Mouse (Mus musculus) spleen, adult 18-20 months (tissue): Measurements from ENCODE around the gene Tube1.

Source experiments
- DNase-seq, 2 experiments: peaks; one replicate each; pipeline ENCODE4 v3.0.0; 2022; ENCODE audit warnings: mixed read lengths in 2 of 2

Tube1 gene

DNA sequence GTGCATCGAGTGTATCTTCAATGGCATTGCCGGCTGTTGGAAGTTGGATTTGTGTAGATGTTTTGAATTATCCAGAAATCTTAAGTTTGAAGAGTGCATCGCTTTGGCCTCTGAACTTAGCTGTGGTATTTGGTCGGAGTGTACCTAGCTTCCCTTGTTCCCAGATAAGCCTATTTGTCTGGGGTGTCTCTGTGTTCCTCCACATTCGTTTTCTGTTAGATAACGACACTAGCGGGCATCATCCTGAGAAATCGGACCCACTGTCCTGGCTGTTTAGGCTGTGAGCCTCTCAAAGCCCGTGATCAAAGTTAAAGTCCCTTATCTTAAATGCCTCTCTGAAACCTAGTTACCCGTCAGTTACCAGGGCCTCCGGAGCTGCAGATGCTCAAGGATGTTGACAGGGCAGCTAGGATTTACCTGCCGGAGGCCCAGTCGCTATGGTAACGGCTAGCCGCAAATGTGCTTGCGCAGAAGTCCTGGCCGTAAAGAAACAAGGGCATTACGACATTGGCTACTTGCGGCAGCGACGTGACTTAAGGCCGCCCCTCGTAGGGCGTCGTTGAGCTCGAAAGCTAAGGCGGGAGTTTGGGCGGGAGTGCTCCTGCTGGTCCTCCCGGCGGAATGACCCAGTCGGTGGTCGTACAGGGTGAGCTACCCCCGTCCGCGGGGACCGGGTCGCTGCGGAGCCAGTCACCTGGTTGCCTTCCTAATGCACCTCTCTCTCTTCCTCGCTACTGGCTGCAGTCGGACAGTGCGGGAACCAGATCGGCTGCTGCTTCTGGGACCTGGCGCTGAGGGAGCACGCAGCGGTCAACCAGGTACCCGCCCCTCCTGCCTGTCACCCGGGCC lies at the start of gene Tube1, which contains the start of gene Fam229b:
Tube1 (plus strand) TSS at position 515 of the 849 bp plus-strand sequence.
Fam229b (minus strand) TSS at position 453 of the 849 bp plus-strand sequence.
- DNase-seq, result peak; percentile 74 to 75

DNA sequence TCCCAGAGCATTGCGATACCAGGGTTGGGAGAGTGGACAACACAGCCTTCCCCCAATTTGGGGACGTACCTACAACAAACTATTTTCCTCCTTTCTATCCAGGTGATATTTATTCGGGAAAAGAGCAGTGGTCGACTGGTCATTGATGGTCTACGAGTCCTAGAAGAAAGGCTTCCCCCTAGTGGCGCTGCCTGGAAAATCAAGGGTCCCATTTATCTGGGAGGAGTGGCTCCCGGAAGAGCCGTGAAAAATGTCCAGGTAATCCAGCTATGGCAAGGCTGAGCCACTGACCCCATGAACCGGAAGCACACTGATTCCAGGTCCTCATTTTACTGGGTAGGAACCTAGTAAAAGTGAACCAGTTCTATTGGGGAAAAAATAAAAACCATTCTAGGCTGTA lies 36.8 kb upstream of the Tube1 start:
- no peak for DNase-seq

DNA sequence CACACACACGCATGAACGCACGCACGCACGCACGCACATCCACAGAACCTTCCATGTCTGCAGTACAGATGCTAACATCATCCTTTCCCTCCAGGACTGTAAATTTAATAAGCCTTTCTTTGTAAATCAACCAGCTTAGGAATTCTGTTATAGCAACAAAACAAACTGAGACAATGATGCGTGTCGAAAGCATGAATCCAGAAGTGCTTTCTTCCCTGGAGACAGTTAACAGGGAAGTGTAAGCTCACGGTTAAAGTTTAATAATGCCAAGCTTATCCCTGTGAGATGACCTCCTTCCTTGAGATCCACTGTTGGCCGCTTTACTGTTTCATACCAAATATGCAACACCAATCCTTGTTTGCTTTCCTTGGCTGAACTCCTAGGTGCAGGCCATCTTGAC lies 35.0 kb upstream of the Tube1 start:
- DNase-seq, result no peak

DNA sequence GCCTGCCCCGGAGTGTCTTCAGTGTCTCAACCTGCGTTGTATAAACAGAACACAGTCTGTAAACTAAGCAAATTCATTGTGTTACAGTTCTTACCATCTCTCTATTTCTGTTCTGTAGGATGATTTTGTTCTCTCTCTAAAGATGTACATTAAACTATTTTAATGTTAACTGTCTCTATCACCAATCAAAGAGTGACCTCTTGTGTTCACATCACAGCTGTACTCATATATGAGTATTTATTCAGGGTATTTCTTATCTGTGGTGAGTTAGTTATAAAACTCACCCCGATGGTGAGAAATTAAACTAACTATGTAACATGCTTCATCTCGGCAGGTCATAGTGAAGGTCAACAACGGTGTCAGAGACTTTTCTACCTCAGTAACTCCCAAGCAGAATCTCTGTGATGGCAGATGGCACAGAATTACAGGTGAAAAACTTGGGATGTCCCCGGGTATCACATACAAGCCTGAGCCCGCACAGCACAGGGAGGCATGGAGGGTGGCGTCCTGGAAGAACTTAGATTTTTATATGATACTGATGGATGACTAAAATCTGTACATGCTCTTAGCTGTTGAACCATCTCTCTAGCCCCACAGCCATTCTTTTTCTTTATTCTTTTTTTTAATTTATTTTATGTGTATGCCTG lies 28.9 kb upstream of the Tube1 start:
- DNase-seq, result no peak

DNA sequence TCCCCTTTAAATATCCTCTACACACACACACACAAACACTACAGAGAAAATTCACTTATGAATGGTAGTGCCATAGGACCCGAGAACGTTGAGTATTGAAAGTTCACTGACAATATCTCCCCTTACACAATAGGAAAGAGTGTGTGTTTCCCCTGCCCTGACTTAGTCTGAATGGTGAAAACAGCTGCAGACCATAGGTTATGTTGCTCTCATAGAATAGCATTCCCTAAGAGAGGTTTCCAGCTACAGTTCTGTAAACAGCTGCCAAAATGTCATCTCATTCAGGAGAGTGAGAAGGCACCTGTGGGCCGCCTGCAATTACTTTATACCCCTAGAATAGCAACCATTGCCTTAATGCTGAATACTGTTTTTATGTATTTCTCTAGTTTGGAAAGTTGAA lies 27.4 kb upstream of the Tube1 start:
- DNase-seq, result no peak

DNA sequence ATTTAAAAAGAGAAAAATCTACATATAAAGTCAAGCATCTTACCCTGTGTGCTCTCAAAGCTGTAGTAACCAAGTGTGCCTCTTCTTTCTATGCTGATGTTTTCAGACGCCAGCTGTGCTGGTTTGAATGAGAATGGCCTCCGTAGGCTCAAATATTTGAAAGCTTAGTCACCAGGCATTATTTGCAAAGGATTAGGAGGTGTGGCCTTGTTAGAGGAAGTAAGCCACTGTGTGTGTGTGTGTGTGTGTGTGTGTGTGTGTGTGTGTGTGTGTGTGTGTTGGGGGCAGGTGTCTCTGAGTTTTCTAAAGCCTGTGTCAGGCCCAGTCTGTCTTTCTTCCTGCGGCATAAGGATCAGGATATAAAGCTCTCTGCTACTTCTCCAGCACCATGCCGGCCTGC lies 26.8 kb upstream of the Tube1 start:
- no peak for DNase-seq

DNA sequence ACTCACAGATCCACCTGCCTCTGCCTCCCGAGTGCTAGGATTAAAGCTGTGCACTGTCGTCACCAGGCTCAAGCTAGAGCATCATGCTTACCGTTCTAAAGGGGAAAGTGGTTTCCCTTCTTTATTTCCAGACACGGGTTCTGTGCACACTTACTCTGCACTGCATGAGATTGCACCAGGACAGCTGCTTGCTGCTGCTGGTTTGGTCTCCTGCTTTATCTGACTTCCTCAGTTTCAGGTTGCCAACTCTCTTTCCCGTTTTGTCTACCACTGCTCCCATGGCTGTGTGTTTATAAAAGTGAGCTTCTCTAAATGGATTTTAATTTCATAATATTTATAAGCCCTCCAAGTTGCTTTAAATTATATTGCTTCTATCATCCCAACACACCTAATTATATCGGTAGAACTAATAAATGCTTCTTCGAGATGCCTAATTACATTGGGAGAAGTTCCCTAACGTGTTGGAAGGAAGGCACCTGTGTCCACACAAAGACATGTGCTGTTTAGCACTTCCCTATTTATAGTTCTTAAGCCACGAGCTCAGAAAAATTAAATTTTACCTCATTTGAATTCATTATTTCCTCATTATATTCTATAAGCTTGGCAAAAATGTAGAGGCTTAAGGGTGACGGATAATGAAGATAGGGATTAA lies 24.8 kb upstream of the Tube1 start:
- no peak for DNase-seq

DNA sequence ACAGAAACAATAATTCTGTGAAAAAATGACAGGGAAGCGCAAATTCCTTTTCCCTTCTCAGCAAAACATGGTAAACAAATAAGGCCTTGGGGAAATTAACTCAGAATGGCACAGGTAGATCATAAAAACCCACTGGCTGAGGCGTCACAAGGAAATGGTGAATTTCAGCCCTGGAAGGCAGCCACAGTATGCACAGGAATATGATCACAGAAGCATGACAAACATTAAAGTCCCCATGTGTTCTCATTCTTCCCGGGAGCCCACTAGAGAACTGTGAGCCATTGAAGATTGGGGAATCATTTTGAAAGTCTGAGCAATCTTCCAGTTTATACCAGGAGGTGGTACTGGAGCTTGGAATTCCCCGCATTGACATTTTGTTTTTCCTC lies 24.3 kb upstream of the Tube1 start:
- no peak for DNase-seq

DNA sequence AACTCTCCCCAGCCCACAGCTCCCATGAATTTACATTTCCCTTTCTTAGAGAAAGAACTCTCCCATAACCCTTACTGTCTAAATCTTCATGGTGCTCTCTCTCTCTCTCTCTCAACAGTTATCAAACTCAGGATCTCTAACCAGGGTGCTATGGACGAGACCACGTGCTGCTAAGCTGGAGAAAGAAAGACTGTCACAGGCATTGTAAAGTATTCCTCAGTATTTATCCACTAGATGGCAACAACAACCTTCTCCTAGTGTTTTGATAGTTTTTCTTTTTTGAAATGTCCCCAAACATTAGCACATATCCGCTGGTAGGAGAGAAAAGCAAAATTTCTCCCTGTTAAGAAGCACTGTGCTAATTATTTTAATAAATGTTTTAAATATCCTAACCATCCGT lies 12.4 kb upstream of the Tube1 start:
- no peak for DNase-seq

DNA sequence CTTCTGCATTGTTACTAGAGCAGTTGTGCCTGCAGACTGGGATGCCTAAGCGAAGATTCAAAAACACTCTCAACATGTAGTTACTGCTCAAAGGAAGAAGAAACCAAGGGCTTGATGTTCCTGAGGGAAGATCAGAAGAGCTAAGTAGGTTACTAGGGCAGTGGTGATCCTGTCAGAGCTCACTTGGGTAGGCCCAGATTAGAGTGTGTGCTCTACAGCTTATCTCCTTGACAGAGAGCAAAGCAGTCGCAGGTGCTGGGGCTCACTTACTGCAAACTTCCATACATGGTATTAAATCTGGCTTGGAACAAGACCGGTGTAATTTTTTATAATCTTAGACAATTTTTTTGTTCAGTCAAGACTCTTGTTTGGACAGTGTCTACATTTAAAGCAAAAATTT lies 4.0 kb downstream of the Tube1 start:
- DNase-seq, result no peak

DNA sequence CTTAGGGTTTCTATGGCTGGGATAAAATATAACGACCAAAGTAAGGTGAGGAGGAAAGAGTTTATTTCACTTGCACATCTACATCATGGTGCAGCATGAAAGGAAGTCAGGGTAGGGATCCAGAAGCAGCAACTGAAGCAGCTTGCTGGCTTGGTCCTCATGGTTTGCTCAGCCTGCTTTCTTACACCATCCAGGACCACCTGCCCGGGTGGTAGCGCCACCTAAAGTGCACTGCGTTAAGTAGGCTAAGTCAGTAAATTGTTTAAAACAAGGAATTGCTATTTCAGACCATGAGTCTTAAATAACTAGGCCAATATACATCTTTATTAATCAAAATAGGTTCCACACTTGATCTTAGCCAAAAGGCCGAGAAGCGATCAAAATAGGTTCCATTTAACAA lies 5.0 kb downstream of the Tube1 start:
- no peak for DNase-seq

DNA sequence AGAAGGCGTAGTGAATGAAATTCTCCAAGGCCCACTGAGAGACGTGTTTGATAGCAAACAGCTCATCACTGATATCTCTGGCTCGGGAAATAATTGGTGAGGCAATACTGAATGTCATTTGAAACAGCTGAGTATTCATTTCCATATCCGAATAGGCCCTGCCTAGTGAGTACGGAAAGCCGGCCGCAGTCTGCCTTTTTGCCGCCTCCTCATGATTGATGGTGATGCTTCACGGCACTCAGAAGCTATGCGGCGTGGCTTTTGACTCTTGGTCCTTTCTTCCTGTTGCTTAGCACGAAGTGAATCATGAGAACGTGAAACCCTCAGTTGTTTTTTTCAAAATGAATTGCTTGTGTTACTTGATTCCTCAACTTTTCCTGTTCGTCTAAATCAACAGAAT lies 7.1 kb downstream of the Tube1 start:
- no peak for DNase-seq

DNA sequence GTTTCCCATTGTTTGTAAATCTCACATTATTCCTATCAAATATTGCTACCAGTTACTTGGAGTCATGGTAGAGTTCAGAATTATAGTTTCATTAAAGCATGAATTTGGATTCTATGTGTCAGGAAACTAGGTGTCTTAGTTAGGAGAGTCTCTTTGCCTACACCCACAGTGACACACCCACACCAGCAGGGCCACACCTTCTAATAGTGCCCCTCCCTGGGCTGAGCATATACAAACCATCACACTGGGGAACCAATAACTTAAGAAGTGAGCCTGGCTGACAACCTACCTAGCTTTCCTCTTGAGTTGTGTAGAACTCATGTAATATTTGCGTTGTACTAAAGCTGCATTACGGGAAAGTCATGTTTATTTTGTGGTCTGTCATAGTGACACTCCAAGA lies 7.6 kb downstream of the Tube1 start:
- DNase-seq, result no peak

DNA sequence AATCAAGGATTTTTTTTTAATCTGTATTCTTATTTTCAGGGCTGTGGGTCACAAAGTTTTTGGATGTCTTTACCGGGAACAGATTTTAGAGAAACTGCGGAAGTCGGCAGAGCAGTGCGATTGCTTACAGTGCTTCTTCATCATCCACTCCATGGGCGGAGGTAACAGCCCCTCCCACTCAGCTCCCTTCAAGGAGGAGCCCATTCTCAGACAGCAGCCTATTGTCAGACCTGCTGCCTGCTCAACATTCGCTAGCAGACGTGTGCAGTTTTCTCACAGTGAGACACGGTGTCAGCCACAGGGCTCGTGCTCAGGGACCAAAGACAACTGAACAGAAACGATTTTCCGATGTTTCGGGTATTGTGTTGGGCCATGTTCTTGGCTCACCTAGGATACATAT lies 8.4 kb downstream of the Tube1 start:
- no peak for DNase-seq

DNA sequence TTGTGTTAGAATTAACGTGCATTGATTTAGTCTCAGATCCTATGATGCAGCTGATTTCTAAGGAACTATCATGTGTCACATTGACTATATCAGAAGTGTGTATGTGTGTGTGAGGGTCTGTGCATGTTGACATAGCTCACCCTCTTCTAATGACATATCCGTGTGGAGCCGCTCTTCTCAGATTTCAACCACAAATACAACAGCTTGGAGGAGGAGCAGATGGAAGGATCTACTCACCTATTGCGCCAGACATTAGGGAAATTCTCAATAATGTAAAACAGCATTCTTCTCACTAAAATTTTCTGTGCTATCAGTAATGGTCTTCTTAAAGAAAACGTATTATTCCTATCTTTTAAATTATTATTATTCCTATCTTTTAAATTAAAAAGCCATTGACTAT lies 22.9 kb downstream of the Tube1 start:
- no peak for DNase-seq

DNA sequence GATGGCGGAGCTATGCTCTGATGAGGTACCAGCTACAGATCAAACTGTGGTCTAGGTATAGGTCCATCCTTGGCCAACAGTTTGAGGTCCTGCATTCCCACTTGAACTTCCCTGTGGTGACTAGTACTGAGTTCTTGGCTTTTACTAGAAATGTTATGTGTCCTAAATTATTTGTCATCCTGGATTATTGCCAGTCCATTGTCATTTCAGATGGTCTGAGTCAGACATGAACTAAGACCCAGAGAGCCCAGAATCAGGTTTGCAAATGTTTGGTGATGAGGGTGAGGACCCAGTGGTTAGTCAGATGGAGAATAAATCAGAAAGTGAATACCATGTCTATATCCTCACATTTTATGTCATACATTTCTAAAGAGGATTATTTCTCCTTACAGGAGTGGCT lies 23.5 kb downstream of the Tube1 start:
- DNase-seq, result no peak

DNA sequence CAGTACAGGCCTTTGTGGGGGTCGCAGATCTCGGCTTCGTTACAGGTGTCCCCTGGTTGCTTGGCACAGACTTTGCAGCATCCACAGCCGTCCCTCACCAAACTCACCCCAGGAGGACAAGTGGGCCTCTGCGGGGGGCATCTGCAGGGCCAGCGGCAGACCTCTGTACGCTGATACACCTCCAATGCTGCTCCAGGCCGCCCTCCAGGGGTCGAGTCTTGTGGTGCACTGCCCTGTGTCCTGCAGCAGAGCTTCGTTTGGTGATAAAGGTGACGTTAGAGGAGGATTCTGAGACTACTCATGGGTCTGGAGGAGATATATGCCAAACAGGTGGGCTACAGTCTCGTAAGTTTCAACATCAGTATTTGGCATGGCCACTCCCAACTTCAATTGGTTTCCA lies 24.5 kb downstream of the Tube1 start:
- no peak for DNase-seq

DNA sequence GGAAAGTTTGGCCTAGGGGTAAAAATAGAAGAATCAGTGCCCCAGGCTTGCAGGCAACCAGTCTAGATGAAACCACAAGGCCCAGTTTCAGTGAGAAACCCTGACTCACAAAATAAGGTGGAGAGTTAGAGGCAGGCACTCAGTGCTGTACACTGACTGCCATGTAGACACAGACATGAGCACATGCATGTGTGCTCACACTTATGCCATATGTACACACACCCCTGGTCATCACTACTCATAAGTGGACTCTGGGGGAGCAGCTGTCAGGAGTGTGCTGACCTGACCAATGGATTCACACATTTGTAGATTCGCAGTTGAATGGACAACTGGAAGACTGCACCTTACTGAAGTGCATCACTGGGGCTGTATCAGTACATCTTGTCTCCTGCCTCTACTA lies 27.6 kb downstream of the Tube1 start:
- DNase-seq, result no peak

DNA sequence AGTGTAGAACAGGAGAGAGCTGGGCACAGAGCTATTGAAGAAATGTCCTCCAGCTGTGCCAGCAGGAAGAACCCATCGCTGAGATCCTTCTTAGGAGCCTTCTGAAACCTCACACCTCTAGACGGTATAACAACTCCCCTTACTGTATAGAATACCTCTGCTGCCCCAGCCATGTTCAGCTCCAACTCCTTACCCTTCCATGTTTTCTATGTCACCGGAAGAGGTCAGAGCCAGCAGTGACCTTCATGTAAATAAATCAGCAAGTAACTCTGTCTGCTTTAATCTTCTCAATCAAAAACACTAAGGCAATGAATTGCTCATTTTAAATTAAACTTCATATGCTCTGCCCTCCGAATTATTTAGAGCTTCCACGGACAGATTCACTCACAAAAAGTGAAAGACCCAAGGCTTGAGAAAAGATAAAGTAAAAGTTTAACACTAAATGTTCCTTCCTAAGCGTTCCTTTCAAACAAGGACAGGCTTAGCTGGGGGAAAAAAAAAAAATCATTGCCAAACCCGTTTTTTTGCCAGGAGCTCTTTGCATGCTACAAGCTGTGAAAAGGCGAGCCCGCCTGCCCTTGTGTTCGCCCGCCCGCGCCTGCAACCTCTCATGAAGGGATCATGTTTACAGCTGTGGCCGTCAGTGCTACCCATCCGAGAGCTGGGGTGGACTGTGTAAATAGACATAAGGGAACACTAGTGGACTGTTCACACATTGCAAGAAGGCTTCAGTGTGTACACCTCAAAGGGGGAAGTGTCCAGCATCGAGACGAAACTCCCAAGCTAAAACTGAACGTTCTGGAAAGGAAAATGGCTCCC lies 29.1 kb downstream of the Tube1 start:
- no peak for DNase-seq

DNA sequence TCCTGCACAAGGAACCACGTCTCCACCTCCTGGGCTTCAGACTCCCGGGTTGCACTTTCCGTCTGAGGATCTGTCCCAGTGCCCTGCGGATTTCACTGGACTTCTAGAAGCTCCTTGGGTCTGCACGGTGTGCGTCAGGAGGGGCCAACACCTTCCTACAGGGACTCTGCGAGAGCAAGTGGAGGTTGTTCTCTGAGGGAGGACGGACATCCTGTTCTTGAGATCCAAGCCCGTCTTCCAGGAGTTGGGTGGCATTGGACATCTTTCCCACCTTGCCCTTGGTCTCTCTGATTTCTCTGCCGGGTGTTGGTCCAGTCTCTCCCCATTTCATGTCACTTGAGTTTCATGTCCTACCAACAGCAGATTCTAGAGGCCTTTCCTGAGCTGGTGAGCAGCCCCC lies 29.9 kb downstream of the Tube1 start, which contains the start of gene Ccn6:
Ccn6 (minus strand) TSS at position 101 of the 400 bp plus-strand sequence.
- DNase-seq, result no peak

DNA sequence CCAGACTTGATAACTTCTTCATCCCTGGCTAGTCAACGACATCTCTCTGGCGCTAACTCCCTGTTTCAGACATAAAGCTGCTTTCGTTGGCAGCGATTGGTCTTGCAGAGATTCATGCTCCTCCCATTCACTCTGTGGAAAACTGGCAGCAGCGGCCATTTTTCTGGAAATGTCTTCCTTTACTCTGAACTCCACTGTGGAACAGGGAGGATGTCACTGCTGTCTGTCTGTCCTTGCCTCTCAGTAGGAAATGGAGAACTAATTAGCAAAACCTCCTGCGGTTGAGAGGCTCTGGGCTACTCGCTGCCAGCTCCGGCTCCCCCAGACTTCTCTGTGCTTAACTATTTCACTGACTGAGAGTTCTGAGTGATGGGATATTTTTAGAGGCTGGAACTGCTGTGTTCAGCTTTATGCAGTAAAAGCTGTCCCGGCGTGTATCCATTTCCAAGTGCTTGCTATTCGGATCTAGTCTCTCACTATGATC lies 31.9 kb downstream of the Tube1 start:
- DNase-seq, result no peak

DNA sequence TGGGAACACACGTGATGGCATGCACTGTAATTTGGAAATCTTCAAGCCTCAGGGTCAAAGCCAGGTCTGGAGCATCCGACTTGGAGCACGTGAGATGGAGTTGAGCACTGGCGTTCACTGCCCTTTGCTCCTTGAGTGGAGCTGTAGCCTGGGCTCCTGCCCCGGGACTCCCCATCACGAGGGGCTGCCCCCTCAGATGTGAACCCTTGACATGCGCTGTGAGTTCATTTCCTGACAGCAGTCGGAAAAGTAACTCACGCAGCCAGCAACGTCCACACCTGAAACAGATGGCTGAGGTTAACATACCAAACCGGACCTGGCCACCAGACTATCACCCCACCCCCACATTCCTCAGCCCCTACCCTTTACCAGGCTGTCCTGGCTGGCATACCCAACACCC lies 33.8 kb downstream of the Tube1 start:
- no peak for DNase-seq

DNA sequence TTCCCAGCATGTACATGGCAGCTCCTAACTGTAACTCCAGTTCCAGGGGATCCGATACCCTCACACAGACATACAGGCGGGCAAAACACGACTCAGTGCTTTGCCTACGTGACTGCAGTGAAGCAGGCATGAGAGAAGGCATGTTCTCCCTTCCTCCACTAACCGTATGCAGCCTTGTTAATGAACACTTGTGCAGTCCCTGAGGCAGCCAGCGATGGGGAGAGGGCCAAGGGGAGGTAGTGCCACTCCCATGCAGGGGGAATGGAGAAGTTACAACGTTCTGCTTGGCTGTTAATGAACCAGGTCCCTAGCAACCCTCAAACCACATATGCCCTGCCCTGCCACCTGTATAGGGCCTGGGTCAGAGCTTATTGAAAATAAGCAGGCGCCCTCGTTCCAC lies 35.9 kb downstream of the Tube1 start:
- no peak for DNase-seq
